Mouse (Mus musculus) small intestine, adult 2 months (tissue): ENCODE measurements at regions not wholly inside any gene's neighbourhood (a gene's known extent, or its start where the extent isn't known, plus 50 kb on each side); places are given as distances from the start of the nearest gene placed in this dataset.

Source experiments
- H3K27ac ChIP-seq: fragments of 200-500 bp; 2 replicates; pipeline ENCODE4 v1.5.1; 2012; ENCODE audit warnings: low read depth, low read length, control low read depth, inconsistent platforms; ENCODE audit not compliant: insufficient read depth
- H3K27me3 ChIP-seq: fragments of 200-500 bp; 2 replicates; pipeline ENCODE4 v1.6.1; 2012; ENCODE audit warnings: mild to moderate bottlenecking, moderate library complexity, low read length, inconsistent platforms; ENCODE audit not compliant: control insufficient read depth, insufficient read depth
- H3K36me3 ChIP-seq: fragments of 200-500 bp; 2 replicates; pipeline ENCODE4 v1.6.1; 2012; ENCODE audit warnings: mild to moderate bottlenecking, low read length, control low read depth, inconsistent platforms; ENCODE audit not compliant: control insufficient read depth, insufficient read depth
- H3K4me1 ChIP-seq: fragments of 200-500 bp; 2 replicates; pipeline ENCODE4 v1.6.1; 2012; ENCODE audit warnings: low read length, inconsistent platforms, mixed read lengths; ENCODE audit not compliant: control insufficient read depth, insufficient read depth, insufficient read length
- H3K4me3 ChIP-seq: fragments of 200-500 bp; 2 replicates; pipeline ENCODE4 v1.5.1; 2012; ENCODE audit warnings: low read depth, mild to moderate bottlenecking, control low read depth, inconsistent platforms, low read length, moderate library complexity
- CTCF ChIP-seq: fragments of 200-500 bp; IDR thresholded peaks from 2 replicates; pipeline ENCODE4 v1.5.1; 2012; ENCODE audit warnings: low read depth, mild to moderate bottlenecking, control low read depth, inconsistent platforms, low read length, moderate library complexity, mixed read lengths; ENCODE audit not compliant: insufficient replicate concordance, insufficient read length; ENCODE audit errors: extremely low read depth
- POLR2A ChIP-seq: fragments of 200-500 bp; IDR thresholded peaks from 2 replicates; pipeline ENCODE4 v1.6.1; 2012; ENCODE audit warnings: low read depth, mild to moderate bottlenecking, control low read depth, inconsistent platforms, low read length, moderate library complexity
- WGBS: fragments of 180-500 bp; shearing (Covaris S2); methylation state at CpG from one replicate; pipeline ENCODE4 v1.1.7; 2018; 5-methylcytosine and 5-hydroxymethylcytosine counted together

GRCm38 (mm10) chr12:49885507-49885906, 500.5 kb downstream of the Gm43517 start:
- Histone ChIP-seq H3K27ac (no peak overlapping the region), H3K27me3 (no peaks in the 10 kb centered on the region), H3K36me3 (no peaks in the 10 kb centered on the region), H3K4me3 (no peak overlapping the region), H3K4me1 (no peaks in the 10 kb centered on the region)
- TF ChIP-seq CTCF (no peak), POLR2A (no peak)
- whole genome bisulfite sequencing: 64% methylated on average over 2 of the region's 2 CpGs

GRCm38 (mm10) chr12:49887246-49887645, 502.3 kb downstream of the Gm43517 start:
- WGBS: 79% methylated on average over 2 of the region's 2 CpGs
- H3K4me3 ChIP-seq: no peak overlapping the region
- TF ChIP-seq POLR2A (no peak), CTCF (no peak)

DNA sequence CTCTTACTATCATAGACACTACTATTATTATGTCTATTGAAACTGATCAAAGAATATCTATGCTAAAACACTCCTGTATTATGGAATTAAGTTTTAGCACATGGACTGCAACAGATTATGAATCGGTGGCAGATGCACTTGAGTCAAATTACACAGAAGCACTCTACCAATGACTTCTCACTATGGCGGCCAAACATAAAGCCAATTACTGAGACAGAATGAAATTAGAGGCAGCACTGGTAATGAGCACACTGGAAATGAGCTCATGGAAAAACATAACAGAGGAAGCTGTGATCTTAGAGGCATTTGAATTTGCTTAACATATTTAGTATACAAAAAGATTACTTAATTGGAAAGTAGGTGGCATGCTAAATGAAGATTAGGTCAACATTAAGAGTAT, 512.8 kb downstream of the Gm43517 start:
- Histone ChIP-seq H3K4me1 (no peaks in the 10 kb centered on the region), H3K4me3 (no peak overlapping the region), H3K27me3 (no peaks in the 10 kb centered on the region), H3K27ac (no peak overlapping the region), H3K36me3 (no peaks in the 10 kb centered on the region)
- WGBS: 86% methylated on average over 2 of the region's 2 CpGs
- TF ChIP-seq CTCF: no peak

More at GRCm38 (mm10) chr12:49887246-49887645, 502.3 kb downstream of the Gm43517 start:
- H3K36me3 ChIP-seq: no peaks in the 10 kb centered on the region
- no peaks in the 10 kb centered on the region for H3K4me1 ChIP-seq
- no peak overlapping the region for H3K27ac ChIP-seq
- no peaks in the 10 kb centered on the region for H3K27me3 ChIP-seq

- no peaks in the 10 kb centered on the region for H3K4me1 ChIP-seq
- no peak for TF ChIP-seq POLR2A
- TF ChIP-seq CTCF: no peak
- 77% methylated on average over 3 of the region's 3 CpGs for whole genome bisulfite sequencing
- no peaks in the 10 kb centered on the region for H3K36me3 ChIP-seq
- H3K27ac ChIP-seq: no peak overlapping the region
- H3K27me3 ChIP-seq: no peaks in the 10 kb centered on the region
- H3K4me3 ChIP-seq: no peak overlapping the region
Measured at GRCm38 (mm10) chr12:49915691-49916090, 530.7 kb downstream of the Gm43517 start.

DNA sequence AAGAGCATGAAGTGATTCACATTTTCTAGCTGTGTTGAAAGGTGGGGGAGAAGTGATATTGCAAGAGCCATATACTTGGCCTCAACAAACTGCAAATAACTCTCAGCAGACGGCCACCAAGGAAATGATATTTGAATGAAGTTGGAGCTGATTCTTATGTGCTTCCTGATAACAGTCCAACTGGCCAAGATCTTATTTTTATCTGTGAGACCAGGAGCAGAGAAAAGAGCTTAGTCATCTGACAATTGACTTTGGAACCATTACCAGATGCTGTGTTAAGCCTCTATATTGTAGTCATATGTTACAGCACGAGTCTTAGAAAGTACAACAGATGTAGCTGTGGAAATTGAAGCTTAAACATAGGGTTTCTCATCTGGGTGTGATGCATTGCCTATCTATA, 536.6 kb downstream of the Gm43517 start:
- 32% methylated on average over 2 of the region's 2 CpGs for WGBS

GRCm38 (mm10) chr12:49940818-49941217, 555.8 kb downstream of the Gm43517 start:
- no peaks in the 10 kb centered on the region for H3K36me3 ChIP-seq
- H3K27me3 ChIP-seq: no peaks in the 10 kb centered on the region
- 12% methylated on average over 2 of the region's 2 CpGs for WGBS
- H3K27ac ChIP-seq: no peak overlapping the region
- no peaks in the 10 kb centered on the region for H3K4me1 ChIP-seq
- TF ChIP-seq POLR2A: no peak
- no peak for TF ChIP-seq CTCF
- no peak overlapping the region for H3K4me3 ChIP-seq

More for the DNA sequence above, 536.6 kb downstream of the Gm43517 start:
- H3K36me3 ChIP-seq: no peaks in the 10 kb centered on the region
- H3K4me1 ChIP-seq: no peaks in the 10 kb centered on the region
- no peaks in the 10 kb centered on the region for H3K27me3 ChIP-seq
- TF ChIP-seq POLR2A (no peak), CTCF (no peak)
- no peak overlapping the region for H3K27ac ChIP-seq
- no peak overlapping the region for H3K4me3 ChIP-seq

DNA sequence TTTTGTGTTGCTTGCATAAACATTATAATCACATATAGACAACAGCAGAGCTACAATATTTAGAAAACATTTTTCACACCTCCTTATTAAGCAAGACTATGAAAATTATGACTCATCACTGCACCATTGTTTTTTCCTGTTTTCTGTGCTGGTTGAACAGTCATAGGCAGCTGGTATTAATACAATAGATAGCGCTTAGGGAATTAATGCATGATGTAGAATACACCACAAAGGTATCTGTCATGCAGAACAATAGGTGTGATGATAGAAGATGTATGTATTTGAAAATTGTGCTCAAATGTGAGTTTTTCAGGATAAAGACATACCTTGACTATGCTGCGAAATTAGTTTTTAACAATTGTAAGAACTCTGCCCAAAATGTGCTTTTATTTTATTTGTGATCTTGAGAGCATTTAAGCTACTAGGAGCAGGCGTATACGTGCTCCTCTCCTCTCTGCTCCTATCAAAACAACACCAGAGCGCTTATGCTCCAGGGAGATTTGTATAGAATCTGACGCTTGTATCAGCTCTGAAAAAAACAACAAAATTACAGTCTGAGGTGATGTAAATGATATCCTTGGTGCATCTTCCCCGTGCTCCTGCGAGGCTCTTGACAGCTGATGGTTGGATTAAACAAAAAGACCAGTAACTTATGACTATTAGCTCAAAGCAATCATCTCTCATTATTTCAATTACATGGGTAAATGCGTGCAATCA, 560.1 kb downstream of the Gm43517 start:
- Histone ChIP-seq H3K4me1 (no peaks in the 10 kb centered on the region), H3K36me3 (no peaks in the 10 kb centered on the region), H3K27me3 (no peaks in the 10 kb centered on the region), H3K4me3 (no peak overlapping the region), H3K27ac (no peak overlapping the region)
- no peak for TF ChIP-seq POLR2A
- WGBS: 67% methylated on average over 9 of the region's 9 CpGs

DNA sequence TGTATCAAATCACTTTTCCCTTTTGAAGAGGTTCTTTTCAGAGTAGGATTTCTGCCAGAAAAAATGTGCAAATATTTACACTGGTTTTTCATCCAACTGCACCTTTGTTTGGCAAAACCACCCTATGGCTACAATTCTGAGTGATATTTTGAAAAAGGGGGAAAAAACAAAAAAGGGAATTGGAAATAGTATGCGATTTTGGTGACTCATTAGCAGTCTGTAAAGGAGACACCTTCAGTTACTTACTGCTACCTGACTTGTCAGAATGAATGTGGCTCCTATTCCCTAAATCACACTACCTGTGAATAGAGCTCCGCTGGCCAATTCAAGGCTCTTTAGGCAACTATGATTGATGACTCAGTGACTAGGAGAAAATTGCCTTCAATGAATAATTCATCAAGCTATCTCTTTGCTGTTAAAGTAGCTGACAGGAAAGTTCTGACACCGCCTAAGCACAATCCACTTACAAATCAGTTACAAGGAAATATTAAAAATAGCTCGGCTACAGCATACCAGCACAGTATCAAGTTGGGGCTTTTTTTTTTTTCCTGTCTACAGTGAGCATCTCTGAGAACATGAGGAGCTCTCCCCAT, 560.8 kb downstream of the Gm43517 start:
- H3K4me3 ChIP-seq: no peak overlapping the region
- H3K27me3 ChIP-seq: no peaks in the 10 kb centered on the region
- H3K36me3 ChIP-seq: no peaks in the 10 kb centered on the region
- TF ChIP-seq CTCF (no peak), POLR2A (no peak)
- no peaks in the 10 kb centered on the region for H3K4me1 ChIP-seq
- WGBS: 40% methylated on average over 4 of the region's 4 CpGs
- H3K27ac ChIP-seq: no peak overlapping the region
